Mouse (Mus musculus): ENCODE results near the gene Map2k2. TPM values are rescaled to one million over a fixed set of nuclear protein-coding genes. Genes with fewer than 3 reads are reported as not detected.

Gene Map2k2
- total and polyA plus RNA-seq, 3 experiments: 67.2 to 127 (median 120) TPM

- TF ChIP-seq SMC3 (IDR thresholded peaks at IDR 0.05; ENCODE audit: low read depth, low read length) (no peak), RAD21 (IDR thresholded peaks at IDR 0.05; ENCODE audit: low read depth, low read length) (no peak), MEF2A (IDR thresholded peaks at IDR 0.05; ENCODE audit: borderline replicate concordance, low read depth, low read length) (no peak), BHLHE40 (IDR thresholded peaks at IDR 0.05; ENCODE audit: low read depth, low read length) (peak; percentile 98), USF2 (conservative IDR thresholded peaks at IDR 0.05; ENCODE audit: low read depth, low read length) (peak; percentile 55; the same call in 1 of the 2 replicates), MAFK (IDR thresholded peaks at IDR 0.05; ENCODE audit: insufficient replicate concordance, low read length) (no peak), ETS1 (conservative IDR thresholded peaks at IDR 0.05; ENCODE audit: low read depth, low read length) (peak; percentile 86), CHD1 (IDR thresholded peaks at IDR 0.05; ENCODE audit: low read depth, low read length) (no peak), EP300 (IDR thresholded peaks at IDR 0.05; ENCODE audit: low read length) (no peak), ELF1 (IDR thresholded peaks at IDR 0.05; ENCODE audit: low read depth, low read length) (peak; percentile 95), RCOR1 (conservative IDR thresholded peaks at IDR 0.05; ENCODE audit: low read depth, low read length) (no peak), MAX (IDR thresholded peaks at IDR 0.05; ENCODE audit: low read length) (peak; percentile 35; the same call in 1 of the 2 replicates), SIN3A (IDR thresholded peaks at IDR 0.05; ENCODE audit: low read length) (no peak; the same call in 1 of the 2 replicates)
These were observed 28.5 kb downstream of the Map2k2 start (continued) for GRCm38 (mm10) chr10:81134181-81134587.

DNA sequence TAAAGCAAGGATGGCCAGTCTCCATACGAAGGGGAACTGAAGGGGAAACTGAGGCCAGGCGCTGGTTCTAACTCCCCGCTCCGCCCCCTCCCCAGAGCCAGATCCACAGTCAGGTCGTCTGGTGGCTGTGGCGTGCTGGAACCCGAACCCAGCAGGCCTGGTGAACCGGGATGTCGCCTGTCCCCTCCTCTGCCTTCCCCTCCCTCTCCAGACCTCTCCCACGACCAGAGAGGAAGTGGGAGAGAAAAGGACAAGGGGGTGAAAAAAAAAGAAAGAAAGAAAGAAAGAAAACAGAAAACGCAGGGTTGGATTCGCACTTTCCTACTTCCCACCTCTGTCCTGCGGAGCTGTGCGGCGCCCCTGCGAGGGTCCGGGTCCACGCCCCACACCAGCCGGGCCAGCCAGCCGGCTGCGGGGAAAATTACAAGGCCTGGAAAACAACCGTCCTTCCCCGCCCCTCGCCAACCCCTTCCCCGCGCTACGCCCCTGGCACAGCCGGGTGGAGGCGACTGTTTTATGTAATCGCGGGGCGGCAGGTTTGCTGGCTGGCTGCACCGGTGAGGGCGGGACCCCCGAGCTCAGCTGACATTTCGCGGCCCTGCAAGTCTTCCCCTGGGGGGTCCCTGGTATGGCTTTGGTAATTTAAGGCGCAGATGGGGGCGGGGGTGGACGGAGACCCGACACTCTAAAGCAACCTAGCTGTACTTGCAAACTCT lies 29.4 kb downstream of the Map2k2 start, which contains the start of gene Zbtb7a:
Zbtb7a (plus strand) TSS at position 255 of the 716 bp plus-strand sequence.
- peak within 1 kb of the TSS; percentile 5; the same call in 1 of the 2 replicates for H3K27ac ChIP-seq (ENCODE audit: insufficient read depth, low read depth)
- H3K36me3 ChIP-seq (replicated peaks in 1 of 2; ENCODE audit: control insufficient read depth in 1 of 2, insufficient read depth in 1 of 2, low read length in 1 of 2): peaks cover 0 to 7% of the 10 kb centered on the region in 2 experiments
- peaks cover 6 to 40% of the 10 kb centered on the region in 2 experiments for H3K4me1 ChIP-seq (ENCODE audit: control insufficient read depth in 1 of 2, insufficient read depth in 2 of 2)
- in situ Hi-C loops (cut with MboI; ENCODE audit: low pct_ligation_motif_present, low pct_unique_long_range_greater_than_20kb, low sequenced_read_pairs) (no loop called here), dilution Hi-C loops (cut with MboI; ENCODE audit: extremely low pct_ligation_motif_present, extremely low pct_unique_long_range_greater_than_20kb, low sequenced_read_pairs) (no loop called here)
- no peaks in the 10 kb centered on the region for H3K9me3 ChIP-seq (replicated peaks; ENCODE audit: low read length)
- no peaks in the 10 kb centered on the region for H3K27me3 ChIP-seq (replicated peaks)
- H3K4me2 ChIP-seq (ENCODE audit: insufficient read depth, low read depth, poor library complexity, severe bottlenecking): peak within 1 kb of the TSS; percentile 93
- H3K79me2 ChIP-seq (replicated peaks; ENCODE audit: control insufficient read depth, extremely low read depth, insufficient read depth, poor library complexity, severe bottlenecking): peaks cover 22% of the 10 kb centered on the region
- H3K9ac ChIP-seq (ENCODE audit: insufficient read depth, low read depth): peak within 1 kb of the TSS; percentile 100
- H3K4me3 ChIP-seq (replicated peaks in 1 of 3; ENCODE audit: low read depth in 2 of 3, low read length in 2 of 3, poor library complexity in 1 of 3): peak within 1 kb of the TSS; percentile 81 to 87 (median 81)
- no peak for DNase-seq (ENCODE audit: extremely low read depth)
- TF ChIP-seq KAT2A (IDR thresholded peaks at IDR 0.05; ENCODE audit: insufficient replicate concordance, low read length) (no peak), CHD1 (IDR thresholded peaks at IDR 0.05; ENCODE audit: low read depth, low read length) (peak; percentile 91), ZNF384 (IDR thresholded peaks at IDR 0.05; ENCODE audit: low read depth, low read length) (peak; percentile 39), MXI1 (IDR thresholded peaks at IDR 0.05; ENCODE audit: low read depth, low read length) (peak; percentile 18; the same call in 1 of the 2 replicates), POLR2AphosphoS2 (IDR thresholded peaks at IDR 0.05; ENCODE audit: low read depth, low read length) (no peak), CTCF (conservative IDR thresholded peaks at IDR 0.05 in 1 of 2, IDR thresholded peaks at IDR 0.05 in 1 of 2; ENCODE audit: low read depth in 2 of 2, low read length in 2 of 2) (no peak), ZMIZ1 (IDR thresholded peaks at IDR 0.05; ENCODE audit: low read depth, low read length) (no peak), MAX (IDR thresholded peaks at IDR 0.05; ENCODE audit: low read length) (no peak), MYC (IDR thresholded peaks at IDR 0.05; ENCODE audit: low read depth, low read length) (no peak), CHD2 (IDR thresholded peaks at IDR 0.05; ENCODE audit: low read length) (no peak), RAD21 (IDR thresholded peaks at IDR 0.05; ENCODE audit: low read depth, low read length) (no peak), EP300 (IDR thresholded peaks at IDR 0.05; ENCODE audit: low read length) (no peak), HCFC1 (IDR thresholded peaks at IDR 0.05; ENCODE audit: low read depth, low read length) (peak; percentile 28; the same call in 1 of the 2 replicates), MAZ (IDR thresholded peaks at IDR 0.05; ENCODE audit: low read depth, low read length) (peak; percentile 53; the same call in 1 of the 2 replicates), NRF1 (IDR thresholded peaks at IDR 0.05; ENCODE audit: low read depth, low read length) (no peak), MAFK (IDR thresholded peaks at IDR 0.05; ENCODE audit: insufficient replicate concordance, low read length) (no peak), JUND (conservative IDR thresholded peaks at IDR 0.05; ENCODE audit: low read depth, low read length) (no peak), GABPA (IDR thresholded peaks at IDR 0.05; ENCODE audit: insufficient replicate concordance, low read depth, low read length) (no peak), ZKSCAN1 (IDR thresholded peaks at IDR 0.05; ENCODE audit: borderline replicate concordance, low read depth, low read length) (no peak), SMC3 (IDR thresholded peaks at IDR 0.05; ENCODE audit: low read depth, low read length) (no peak), MEF2A (IDR thresholded peaks at IDR 0.05; ENCODE audit: borderline replicate concordance, low read depth, low read length) (no peak; the same call in 1 of the 2 replicates), ELF1 (IDR thresholded peaks at IDR 0.05; ENCODE audit: low read depth, low read length) (0 out of 2 replicates have a peak, but pooled peaks have one; percentile 39), UBTF (IDR thresholded peaks at IDR 0.05; ENCODE audit: low read depth, low read length) (peak; percentile 99), JUN (IDR thresholded peaks at IDR 0.05; ENCODE audit: insufficient read depth, low read depth, low read length) (no peak), POLR2A (IDR thresholded peaks at IDR 0.05; ENCODE audit: low read depth, low read length) (no peak), USF1 (IDR thresholded peaks at IDR 0.05; ENCODE audit: low read depth, low read length) (no peak), NELFE (IDR thresholded peaks at IDR 0.05; ENCODE audit: low read depth, low read length) (no peak), TCF12 (IDR thresholded peaks at IDR 0.05; ENCODE audit: low read depth, low read length) (0 out of 2 replicates have a peak, but pooled peaks have one; percentile 25), ZC3H11A (IDR thresholded peaks at IDR 0.05; ENCODE audit: low read depth, low read length) (no peak), SIN3A (IDR thresholded peaks at IDR 0.05; ENCODE audit: low read length) (peak; percentile 79), USF2 (conservative IDR thresholded peaks at IDR 0.05; ENCODE audit: low read depth, low read length) (no peak)

All from CH12.LX (cell line).